Mouse (Mus musculus) left cerebral cortex, postnatal 4 days (tissue): ENCODE results near the gene Fzr1. TPM values are rescaled to one million over a fixed set of nuclear protein-coding genes. Genes with fewer than 3 reads are reported as not detected.

ENCODE experiments used
- DNase-seq: peaks from one replicate; pipeline ENCODE4 v3.0.0-alpha.2; 2022
- intact Hi-C: fragments of 180-260 bp; cut with DNase I; formaldehyde crosslinking; loops from one replicate; pipeline ENCODE4 v1.15.1; 2025
- total RNA-seq, 2 experiments: library from RNA; stranded (reverse); gene quantifications; 2 replicates each; pipeline ENCODE4 v1.2.3; 2021

The Fzr1 gene
- total RNA-seq, 2 experiments from 2014 or later, result 109 to 112 TPM

DNA sequence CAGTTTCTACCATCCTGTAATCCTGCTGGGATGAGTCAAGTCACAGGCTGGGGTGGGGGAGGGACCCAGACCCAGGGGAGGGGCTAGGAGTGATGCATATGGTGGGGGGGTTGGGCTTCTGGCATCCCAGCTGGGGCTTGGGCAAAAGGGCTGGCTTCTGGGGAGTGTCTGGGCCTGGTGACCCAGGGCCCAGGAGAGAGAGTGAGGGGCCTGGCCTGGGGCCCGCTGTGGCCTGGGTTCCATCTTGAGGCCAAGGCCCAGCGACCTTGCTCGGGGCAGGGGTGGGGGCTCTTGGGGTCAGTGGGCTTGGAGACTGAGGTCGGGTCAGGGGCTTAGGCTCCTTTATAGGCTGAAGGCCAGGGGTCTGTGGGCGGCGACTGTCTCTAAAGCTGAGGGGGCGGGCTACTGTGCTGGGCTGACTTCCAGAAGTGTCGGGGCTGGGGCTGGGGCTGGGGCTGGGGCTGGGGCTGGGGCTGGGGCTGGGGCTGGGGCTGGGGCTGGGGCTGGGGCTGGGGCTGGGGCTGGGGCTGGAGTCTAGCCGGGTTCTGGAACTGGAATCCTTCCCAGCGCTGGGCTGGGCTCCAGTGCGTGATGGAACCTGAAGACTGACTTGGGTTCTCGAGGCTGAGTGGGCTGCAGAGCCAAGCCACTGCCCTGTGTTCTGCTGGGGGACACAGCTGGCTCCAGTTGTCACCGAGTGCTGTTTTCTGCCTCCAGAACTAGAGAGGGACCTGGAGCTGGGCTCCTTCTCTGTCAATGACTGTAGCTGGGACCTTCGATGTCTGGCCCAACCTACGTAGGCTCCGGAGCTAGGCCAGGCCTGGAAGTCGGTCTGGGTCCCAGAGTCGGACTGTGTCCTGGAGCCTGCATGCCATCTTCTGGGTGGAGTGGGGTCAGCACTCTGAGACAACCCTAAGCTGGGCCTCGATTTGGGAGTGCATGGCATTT lies 42.6 kb downstream of the Fzr1 start:
- DNase-seq, result peak; percentile 68
- intact Hi-C loops, result no loop called here

DNA sequence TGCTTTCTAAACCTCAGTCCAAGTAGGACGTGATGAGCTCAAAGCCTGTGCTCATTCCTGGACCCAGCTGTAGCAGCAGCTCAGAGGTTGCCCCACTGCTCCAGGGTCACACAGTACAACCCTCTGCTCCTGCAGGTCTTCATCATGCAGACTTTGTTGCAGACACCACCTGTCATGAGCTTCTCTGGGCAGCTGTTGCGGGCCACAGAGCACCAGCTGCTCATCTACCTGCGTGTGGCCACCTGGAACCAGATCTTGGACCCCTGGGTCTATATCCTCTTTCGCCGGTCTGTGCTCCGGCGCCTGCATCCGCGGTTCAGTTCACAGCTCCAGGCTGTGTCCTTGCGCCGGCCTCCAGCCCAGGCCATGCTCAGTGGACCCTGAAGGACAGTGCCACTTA lies 44.0 kb downstream of the Fzr1 start:
- no peak for DNase-seq
- intact Hi-C loops, result no loop called here

DNA sequence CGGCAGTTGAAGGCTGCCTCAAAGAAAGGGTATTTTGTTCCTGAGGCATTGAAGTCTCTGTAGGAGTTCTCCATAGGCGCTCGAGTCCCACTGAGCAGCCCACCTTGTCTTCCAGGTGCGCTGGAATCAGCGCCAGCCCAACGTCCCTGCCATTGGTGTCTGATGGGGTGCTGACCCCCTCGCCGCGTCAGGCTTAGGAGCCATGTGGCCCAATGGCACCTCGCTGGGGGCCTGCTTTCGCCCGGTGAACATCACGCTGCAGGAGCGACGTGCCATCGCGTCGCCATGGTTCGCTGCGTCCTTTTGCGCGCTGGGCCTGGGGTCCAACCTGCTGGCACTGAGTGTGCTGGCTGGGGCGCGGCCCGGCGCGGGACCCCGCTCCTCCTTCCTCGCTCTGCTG lies 46.0 kb downstream of the Fzr1 start:
- intact Hi-C loops, result no loop called here
- DNase-seq, result no peak

DNA sequence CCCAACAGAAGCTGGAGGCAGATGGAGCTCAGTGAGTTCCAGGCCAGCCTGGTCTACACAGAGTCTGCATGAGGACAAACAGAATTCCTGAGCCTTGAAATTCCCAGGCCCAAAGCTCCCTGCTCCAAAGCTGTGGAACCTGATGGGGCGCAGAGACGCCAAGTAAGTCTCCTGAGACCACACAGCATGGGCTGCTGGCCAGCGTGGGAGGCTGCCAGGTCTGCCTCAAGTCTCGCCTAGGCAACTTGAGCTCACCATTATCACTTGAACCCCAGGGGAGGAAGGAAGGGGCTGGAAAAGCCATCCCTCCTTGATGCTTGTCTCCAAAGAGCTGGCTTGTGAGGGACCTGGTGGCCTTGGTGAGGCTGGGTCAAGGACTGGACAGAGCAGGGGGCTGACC lies 48.3 kb downstream of the Fzr1 start:
- intact Hi-C loops, result no loop called here

DNA sequence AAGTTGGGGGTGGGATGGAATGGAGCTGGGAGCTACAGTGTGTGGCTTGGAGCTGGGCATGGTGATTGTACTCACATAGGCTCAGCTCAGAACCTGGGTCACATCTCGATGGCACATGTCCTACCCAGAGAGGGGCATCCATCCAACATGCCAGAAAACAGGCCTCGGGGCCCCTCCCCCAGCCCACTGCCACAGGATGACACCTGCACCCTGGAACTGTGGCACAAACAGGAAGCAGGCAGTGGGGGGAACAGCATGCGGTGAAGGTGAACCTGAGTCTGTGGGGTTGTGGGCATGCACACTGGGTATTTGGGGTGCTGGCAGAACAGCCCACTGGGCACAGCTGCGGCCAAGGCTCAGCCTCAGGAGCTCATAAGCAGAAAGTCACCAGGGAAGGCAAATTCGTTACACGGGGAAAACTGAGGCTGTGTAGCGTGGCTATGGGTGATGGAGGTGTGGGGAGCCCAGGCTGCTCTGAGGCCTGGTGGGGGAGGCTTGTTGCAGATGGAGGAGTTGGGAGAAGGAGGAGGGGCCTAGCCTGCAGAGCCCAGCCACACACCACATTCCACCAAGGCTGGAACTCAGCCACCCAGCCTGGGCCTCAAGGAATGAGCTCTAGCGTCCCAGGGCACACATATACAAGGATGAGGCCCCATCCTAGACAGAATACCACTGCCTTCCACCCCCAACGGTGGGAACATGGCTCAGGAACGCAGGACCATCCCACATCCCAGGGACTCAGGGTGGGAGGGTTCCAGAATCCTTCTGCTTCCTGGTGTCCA lies 48.9 kb downstream of the Fzr1 start:
- no peak for DNase-seq
- intact Hi-C loops, result no loop called here

More for the DNA sequence above, 48.3 kb downstream of the Fzr1 start:
- DNase-seq, result no peak

DNA sequence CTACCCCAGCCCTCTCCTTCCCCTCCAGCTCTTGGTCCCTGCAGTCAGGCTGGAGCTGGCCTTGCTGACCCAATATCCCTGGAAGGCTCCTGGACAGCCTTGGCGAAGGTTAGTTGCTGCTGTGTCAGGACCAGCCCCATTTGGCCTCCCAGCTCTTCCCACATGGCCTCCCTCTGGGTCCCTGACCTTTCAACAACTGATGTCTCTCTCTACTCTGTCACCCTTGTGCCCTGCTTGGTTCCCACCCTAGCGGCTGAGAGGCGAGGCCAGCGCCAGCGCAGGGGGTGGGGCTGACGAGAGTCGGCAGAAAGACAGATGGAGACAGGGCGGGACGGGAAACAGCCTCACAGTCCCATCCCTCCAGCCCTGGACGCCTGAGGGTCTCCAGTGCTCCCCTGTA lies 49.9 kb downstream of the Fzr1 start, which contains the start of gene Tbxa2r:
Gene Tbxa2r, plus strand, starts transcription at position 346 of the 400 bp plus-strand sequence.
- intact Hi-C loops, result no loop called here
- no peak for DNase-seq

DNA sequence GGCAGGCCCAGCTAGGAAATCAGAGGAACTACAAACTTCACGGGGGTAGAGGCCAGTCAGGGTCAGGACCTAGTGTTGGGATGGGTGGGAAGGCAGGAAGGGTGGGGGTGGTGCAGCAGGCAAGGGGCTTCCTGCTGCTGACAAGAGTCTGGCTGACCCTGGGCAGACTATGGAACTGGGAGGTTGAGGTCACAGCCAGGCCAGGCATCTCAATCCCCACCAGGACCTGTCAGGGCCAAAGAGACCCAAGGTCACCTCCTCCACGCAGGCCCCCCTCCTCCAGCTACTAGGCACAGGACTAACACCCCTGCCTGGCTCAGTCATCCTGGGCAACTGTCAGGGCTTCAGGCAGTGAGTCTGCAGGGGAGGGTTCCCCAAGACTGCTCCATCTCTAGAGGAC lies 50.4 kb downstream of the Fzr1 start:
- intact Hi-C loops, result no loop called here
- no peak for DNase-seq

DNA sequence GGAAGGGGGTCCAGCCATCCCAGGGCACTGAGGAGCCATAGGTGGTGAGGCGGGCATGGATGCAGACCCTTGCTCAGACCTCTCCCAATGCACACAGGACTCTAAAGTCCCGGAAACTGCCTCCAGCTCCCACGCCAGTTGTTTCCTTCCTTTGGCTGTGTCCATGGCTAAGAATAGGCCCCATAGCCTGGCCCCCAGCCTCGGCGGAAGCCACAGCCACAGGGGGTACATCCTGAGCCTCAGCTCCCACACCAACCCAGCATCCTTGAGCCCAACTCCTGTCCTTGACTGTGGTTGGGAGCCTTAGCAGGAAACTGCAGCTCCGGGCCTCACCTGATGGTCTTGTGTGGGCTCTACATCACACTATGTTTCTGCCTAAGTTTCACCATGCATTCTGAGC lies 51.5 kb downstream of the Fzr1 start:
- intact Hi-C loops, result no loop called here
- DNase-seq, result no peak

DNA sequence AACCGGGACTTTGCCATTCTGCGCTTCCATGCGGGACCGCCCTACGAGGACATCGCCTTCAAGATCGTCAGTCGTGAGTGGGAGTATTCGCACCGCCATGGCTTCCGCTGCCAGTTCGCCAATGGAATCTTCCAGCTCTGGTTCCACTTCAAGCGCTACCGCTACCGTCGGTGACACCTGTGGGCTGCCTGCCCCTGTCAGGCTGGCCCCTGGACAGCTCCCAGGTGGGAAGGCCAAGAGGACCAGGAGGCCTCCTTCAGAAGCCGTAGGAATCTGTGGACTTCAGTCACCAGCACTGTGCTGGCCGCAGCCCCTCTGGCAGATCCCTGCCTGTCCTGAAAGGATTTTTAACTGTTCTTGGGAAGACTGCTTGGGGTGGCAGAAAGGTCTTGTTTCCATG lies 52.5 kb downstream of the Fzr1 start:
- intact Hi-C loops, result no loop called here
- no peak for DNase-seq

DNA sequence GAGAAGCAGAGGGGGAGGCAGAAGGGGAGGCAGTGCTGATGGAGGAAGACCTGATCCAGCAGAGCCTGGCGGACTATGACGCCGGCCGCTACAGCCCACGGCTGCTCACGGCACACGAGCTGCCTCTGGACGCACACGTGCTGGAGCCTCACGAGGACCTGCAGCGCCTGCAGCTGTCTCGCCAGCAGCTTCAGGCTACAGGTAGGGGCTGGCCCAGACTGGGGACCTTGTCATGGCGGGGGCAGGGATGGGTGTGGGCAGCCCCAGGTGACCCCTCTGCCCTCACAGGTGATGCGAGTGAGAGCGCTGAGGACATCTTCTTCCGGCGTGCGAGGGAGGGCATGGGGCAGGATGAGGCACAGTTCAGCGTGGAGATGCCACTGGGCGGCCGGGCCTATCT lies 53.1 kb downstream of the Fzr1 start:
- no peak for DNase-seq
- intact Hi-C loops, result no loop called here

DNA sequence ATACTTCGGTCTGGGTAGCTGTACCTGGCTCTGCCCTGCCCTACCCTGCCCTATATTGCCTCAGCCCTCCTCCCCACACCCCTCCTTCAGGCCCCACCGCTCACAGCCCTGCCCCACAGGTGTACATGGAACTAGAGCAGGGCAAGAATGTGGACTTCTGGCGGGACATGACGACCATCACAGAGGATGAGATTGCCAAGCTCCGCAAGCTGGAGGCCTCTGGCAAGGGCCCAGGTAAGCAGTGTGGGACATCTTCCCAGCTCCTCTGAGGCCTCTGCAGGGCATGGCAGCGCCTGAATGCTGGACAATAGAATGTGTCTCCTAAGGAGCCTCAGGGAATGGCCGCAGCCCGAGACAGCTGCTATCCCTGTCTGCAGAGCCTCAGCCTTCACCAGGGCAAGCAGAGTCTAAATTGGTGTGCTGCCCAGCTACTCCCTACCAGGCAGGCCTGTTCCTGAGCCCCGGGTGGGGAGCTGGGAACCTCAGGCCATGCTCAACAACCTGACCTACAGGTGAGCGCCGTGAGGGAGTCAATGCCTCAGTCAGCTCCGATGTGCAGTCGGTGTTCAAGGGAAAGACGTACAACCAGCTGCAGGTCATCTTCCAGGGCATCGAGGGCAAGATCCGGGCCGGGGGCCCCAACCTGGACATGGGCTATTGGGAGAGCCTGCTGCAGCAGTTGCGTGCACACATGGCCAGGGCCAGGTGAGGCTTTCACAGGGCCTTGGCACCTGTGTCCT lies 54.4 kb downstream of the Fzr1 start:
- no peak for DNase-seq
- intact Hi-C loops, result no loop called here

DNA sequence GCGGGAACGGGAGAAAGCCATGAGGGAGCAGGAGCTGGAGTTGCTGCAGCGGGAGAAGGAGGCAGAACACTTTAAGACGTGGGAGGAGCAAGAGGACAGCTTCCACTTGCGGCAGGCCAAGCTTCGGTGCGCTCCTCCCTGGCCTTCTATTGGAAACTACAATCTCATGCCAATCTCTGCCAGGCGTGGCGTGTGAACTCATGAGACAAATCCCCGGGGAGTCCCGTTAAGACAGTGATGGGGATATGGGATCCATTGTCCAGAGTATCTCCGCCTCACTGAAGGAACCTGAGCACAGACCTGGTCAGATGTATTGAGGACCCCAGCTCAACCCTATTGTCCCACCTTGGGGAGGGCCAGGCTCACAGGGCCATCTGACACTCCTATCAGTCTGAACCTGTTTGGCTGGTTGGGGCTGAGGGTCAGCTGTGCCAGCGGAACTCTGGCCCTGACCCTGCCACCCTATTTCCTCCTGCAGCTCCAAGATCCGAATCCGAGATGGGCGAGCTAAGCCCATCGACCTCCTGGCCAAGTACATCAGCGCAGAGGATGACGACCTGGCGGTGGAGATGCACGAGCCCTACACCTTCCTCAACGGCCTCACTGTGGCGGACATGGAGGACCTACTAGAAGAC lies 55.1 kb downstream of the Fzr1 start:
- intact Hi-C loops, result no loop called here
- DNase-seq, result no peak

DNA sequence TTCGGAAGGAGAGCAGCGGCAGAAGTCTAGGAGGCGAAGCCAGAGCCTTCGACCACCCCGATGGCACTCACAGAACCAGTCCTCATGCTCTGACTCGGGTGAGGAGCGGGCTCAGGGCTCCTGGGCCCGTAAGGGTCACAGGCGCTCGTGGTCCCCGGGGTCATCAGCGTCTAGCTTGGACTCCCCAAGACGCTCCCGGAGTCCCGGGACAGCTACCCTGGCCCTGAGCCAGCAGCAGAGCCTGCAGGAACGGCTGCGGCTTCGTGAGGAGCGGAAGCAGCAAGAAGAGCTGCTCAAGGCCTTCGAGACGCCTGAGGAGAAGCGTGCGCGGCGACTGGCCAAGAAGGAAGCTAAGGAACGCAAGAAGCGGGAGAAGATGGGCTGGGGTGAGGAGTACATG lies 55.9 kb downstream of the Fzr1 start:
- intact Hi-C loops, result no loop called here
- no peak for DNase-seq

DNA sequence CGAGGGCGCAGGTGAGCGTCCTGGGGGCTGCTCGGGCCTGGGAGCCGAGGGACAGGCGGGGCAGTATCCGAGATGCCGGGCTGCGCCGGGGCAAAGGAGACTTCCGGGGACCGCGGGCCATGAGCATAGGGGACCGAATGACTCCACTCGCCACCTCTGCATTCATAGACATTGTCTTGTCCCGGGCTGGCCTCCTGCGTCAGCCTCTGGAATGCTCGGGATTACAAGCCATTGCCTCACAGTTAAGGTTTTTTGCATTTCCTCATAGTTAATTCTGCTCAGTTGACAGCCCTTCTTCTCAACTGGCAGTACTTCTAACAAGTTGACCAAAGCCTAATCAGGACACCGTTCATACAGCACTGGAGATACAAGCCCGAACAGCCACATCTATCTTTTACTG lies 56.9 kb downstream of the Fzr1 start:
- DNase-seq, result no peak
- intact Hi-C loops, result no loop called here

DNA sequence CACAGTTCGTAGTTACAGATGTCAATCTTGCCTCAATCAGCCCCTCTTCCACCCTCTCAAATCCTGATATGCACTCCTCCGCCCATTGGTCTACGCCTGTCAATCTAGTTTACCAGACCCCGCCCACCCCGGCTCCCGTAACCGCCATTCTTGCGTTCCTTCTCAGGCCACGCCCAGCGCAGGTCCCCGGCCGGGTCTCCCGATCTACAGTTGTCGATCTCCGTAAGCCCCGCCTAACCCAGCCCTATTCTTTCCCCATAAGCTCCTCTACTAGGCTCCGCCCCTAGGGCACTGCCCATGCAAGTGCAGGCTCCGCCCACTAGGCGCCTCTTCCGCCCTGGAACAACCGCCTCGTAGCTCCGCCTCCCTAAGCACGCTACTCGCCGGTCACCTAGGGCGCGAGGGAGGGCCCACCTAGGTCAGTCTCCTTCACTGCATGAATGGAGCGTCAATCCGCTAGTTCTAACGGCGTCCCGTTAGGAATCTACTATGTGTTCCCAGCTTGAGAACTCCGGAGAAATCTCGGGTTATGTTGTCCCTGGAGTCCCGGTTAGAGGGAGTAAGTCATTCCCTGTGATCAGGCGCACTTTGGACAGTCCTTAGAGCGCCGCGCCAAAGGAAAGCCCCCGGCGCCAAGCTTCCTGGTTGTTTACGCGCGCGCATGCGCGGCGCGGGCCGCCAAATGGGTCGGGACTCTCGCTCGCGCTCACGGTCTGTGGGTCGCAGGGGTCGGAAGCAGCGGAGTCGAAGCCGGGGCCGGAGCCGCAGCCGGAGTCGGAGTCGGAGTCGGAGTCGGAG lies 57.6 kb downstream of the Fzr1 start, which contains the start of gene Cactin:
Gene Cactin, plus strand, starts transcription at position 554 of the 798 bp plus-strand sequence.
- peak; percentile 100 for DNase-seq
- intact Hi-C loops, result no loop called here

DNA sequence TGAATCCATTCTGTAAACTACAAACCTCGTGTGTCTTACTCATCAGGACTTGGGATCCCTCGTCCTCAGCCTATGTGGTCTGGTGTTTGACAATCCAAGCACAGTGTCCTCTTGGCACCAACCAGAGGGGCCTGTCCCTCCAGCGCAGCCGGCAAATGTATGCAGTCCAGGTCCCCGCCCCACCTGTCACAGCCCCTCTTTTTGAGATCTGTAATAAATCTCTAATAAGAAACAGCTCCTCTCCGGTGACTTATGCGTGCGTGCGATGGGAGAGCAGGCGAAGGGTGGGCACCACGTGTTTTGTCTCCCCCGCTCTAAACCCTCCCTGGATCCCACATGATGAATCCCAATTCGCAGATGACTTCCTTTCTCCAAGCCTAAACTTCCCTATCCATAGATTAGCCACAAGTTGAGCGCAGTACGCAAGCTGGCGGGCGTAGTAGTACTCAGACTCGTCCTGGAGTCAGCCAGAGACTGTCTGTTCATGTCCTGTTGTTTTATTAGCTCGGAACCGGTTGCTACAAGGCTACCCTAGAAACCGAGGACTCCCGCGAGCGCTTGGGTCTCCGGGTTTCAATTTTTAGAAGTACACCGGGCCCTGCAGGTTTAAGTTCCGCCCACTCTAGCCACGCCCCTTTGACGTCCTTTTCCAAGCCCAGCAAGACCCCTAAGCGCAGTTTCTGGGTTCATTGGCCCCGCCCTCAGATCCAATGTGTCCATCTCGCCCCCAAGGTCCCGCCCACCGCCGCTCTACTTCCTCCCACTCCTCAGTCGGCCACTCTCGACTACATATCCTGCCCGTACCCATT lies 58.4 kb downstream of the Fzr1 start:
- DNase-seq, result peak; percentile 48
- intact Hi-C loops, result loop anchor here (2.0 kb wide), 1 partner anchor 27 kb away; the partner anchor contains the start of gene Pip5k1c

DNA sequence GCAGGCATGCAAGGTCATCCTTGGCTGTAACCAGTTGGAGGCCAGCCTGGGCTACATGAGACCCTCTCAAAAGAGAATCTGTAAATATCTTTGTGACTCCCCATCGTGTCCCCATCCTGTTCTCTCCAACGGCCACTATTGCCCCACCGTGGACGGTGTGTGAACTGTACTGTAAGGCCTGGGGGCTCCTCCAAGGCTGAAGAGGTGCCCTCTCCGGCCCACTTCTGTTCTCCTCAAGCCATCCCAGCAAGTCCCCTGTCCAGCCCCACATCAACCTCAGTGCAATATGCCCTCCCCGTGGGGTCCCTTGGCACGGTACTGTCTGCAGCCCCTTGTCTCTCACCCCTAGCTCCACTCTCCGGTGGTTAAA lies 59.0 kb downstream of the Fzr1 start:
- peak; percentile 53 for DNase-seq
- intact Hi-C loops, result loop anchor here (2.0 kb wide), 1 partner anchor 27 kb away; the partner anchor contains the start of gene Pip5k1c

DNA sequence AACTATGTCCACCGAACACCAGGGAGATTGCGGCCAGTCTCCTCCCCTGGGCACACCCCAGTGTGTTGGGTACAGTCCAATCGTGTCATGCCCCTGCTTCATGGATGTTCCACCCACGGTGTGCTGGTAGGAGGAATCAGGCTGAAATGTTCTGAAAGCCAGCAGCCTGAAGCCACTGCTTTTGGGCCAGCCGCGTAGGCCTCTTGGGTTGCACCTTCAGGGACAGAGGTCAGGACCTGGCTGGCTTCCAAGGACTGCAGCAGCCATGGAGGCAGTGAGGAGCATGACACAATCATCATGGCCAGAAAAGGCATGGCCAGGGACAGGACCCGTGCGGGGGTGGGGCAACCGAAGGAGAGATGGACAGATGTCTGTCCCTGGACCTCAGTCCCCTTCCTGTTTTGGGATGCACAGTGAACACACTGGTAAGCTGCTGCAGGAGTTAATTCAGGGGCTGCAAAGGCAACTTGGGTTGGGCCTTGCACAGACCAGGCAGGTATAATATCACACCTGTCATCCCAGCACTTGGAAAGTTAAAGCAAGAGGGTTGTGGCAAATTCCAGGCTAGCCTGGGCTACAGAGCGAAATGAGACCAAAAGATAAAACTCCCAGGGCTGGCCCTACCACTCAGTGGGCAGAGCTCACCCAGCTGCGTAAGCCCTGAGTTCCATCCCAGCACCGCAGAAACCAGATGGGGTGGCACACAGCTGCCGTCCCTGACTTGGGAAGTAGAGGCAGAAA lies 59.6 kb downstream of the Fzr1 start:
- DNase-seq, result peak; percentile 45
- intact Hi-C loops, result loop anchor here (2.0 kb wide), 1 partner anchor 26 kb away; the partner anchor contains the start of gene Pip5k1c
